Mouse (Mus musculus) forebrain, embryonic 11.5 days (tissue): ENCODE results near the gene Tnnt1. TPM values are rescaled to one million over a fixed set of nuclear protein-coding genes. Genes with fewer than 3 reads are reported as not detected.
"Not testable (repeated sequence)": the region's sequence is repeated elsewhere in the genome, so short reads cannot be mapped to it uniquely, and the experiment has no call there.

ENCODE experiments used
- ATAC-seq: fragments of 200-750 bp; cut with Nextera tagmentation; replicated peaks from 2 replicates; pipeline ENCODE4 v1.8.0; 2017; ENCODE audit warnings: moderate TSS enrichment; ENCODE audit not compliant: low FRiP score
- DNase-seq: peaks from one replicate; pipeline ENCODE4 v3.0.0-alpha.2; 2017; ENCODE audit warnings: low spot score
- H3K27ac ChIP-seq: fragments of 300-500 bp; sonication (generic); 2 replicates; pipeline ENCODE4 v1.5.1; 2014; ENCODE audit warnings: low read depth, low read length
- H3K27me3 ChIP-seq: fragments of 300-500 bp; sonication (generic); 2 replicates; pipeline ENCODE4 v1.6.1; 2014; ENCODE audit warnings: mild to moderate bottlenecking, low read length, mixed read lengths; ENCODE audit not compliant: control insufficient read depth, insufficient read depth
- H3K36me3 ChIP-seq: fragments of 300-500 bp; sonication (generic); 2 replicates; pipeline ENCODE4 v1.6.1; 2014; ENCODE audit warnings: mild to moderate bottlenecking, low read length, moderate library complexity, mixed read lengths; ENCODE audit not compliant: control insufficient read depth, insufficient read depth
- H3K4me1 ChIP-seq: fragments of 300-500 bp; sonication (generic); replicated peaks from 2 replicates; pipeline ENCODE4 v1.6.1; 2014; ENCODE audit warnings: low read length, mixed read lengths; ENCODE audit not compliant: control insufficient read depth, insufficient read depth
- H3K4me2 ChIP-seq: fragments of 300-500 bp; sonication (generic); 2 replicates; pipeline ENCODE4 v1.6.1; 2014; ENCODE audit warnings: low read depth, mild to moderate bottlenecking, low read length, moderate library complexity, mixed read lengths; ENCODE audit not compliant: severe bottlenecking
- H3K4me3 ChIP-seq: fragments of 300-500 bp; sonication (generic); 2 replicates; pipeline ENCODE4 v1.5.1; 2014; ENCODE audit warnings: low read depth, low read length
- H3K9ac ChIP-seq: fragments of 300-500 bp; sonication (generic); 2 replicates; pipeline ENCODE4 v1.6.1; 2014; ENCODE audit warnings: low read length
- H3K9me3 ChIP-seq: fragments of 300-500 bp; sonication (generic); 2 replicates; pipeline ENCODE4 v1.6.1; 2016; ENCODE audit warnings: low read length, mixed read lengths; ENCODE audit not compliant: control insufficient read depth
- WGBS: fragments of 180-500 bp; shearing (Covaris S2); extraction: QIAGEN DNeasy Blood & Tissue Kit; methylation state at CpG from one replicate; pipeline ENCODE4 v1.1.7; 2014; 5-methylcytosine and 5-hydroxymethylcytosine counted together
- polyA plus RNA-seq: library from polyadenylated mRNA; unstranded; fragments of >200 nt; fragmentation: Nextera tagmentation; extraction: Ambion mirVana; gene quantifications from 2 replicates; pipeline ENCODE4 v1.2.1, GENCODE M21; 2014

The Tnnt1 gene
- polyA plus RNA-seq, 1 experiment from 2014 or later = 4.2 TPM

GRCm38 (mm10) chr7:4524212-4524922, 8.2 kb upstream of the Tnnt1 start, which contains the start of gene Tnni3:
Gene Tnni3 (minus strand): TSS chr7:4524229.
- not testable (repeated sequence) for ATAC-seq, H3K27me3 ChIP-seq, H3K4me3 ChIP-seq, H3K27ac ChIP-seq, H3K4me2 ChIP-seq, H3K9me3 ChIP-seq, H3K9ac ChIP-seq, H3K36me3 ChIP-seq, H3K4me1 ChIP-seq
- peak; percentile 73 for DNase-seq
- WGBS = 75% methylated on average over 15 of the region's 15 CpGs

DNA sequence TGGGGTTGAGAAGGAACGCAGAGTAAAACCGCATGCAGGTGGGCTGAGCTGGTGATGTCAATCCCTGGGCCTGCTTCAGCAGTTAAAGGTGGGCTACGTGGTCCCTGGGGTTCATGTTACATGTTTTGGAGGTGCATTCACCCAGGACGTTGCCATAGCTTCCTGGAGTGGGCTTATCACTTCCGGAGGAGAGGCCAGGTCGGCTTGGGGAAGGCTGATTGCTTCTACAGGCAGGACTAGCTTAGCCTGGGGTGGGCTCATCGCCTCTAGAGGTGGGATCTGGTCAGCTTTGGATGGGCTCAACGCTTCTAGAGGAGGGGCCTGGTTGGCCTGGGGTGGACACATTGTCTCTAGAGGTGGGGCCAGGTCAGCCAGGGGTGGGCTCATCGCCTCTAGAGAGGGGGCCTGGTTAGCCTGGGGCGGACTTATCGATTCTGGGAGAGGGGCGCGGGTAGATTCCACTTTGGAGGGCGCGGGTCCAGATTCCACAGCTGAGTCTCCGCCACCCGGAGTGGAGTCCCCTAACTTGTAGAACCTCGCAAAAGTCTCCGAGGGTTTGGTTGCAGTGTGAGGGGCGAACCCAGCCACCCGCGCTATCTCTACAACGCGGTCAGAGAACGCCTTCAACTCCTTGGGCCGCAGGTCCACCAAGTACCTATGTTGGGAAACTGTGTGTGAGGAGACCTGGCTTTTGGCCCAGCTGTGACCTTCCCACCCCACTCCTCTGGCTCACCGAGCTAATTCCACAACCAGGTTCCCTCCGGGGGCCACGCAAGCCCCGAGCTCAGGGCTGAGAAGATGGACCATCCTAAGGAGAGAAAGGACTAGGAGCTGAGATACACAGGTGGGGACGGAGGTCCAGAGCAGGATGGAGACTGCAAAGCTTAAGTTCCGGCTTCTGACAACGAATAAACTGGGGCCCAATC, 7.3 kb upstream of the Tnnt1 start:
- 91% methylated on average over 33 of the region's 33 CpGs for WGBS
- Histone ChIP-seq H3K9ac (no peak overlapping the region), H3K27me3 (peaks cover 9% of the 10 kb centered on the region; the same call in 1 of the 2 replicates), H3K9me3 (no peaks in the 10 kb centered on the region), H3K4me2 (no peak overlapping the region), H3K4me3 (no peak overlapping the region), H3K27ac (no peak overlapping the region), H3K36me3 (no peaks in the 10 kb centered on the region), H3K4me1 (peaks cover 7% of the 10 kb centered on the region)
- ATAC-seq (no peak), DNase-seq (no peak)

DNA sequence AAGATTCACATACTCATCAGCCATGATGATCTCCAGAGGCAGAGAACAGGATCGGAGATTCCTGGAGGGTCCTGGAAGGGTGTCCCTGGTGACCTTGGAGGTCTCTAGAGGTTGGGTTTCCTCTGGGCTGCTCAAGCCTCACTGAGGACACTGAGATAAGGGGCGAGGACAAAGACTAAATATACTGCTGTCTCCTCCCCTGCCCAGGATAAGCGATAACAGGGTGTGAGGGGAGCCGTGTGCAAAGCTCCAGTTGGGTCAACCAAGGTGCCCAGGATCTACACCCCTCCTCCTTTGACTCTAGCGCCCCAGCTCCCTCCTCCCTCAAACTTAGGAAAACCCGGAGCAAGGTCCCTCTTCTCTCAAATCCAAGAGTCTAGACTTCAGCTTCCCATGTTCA, 6.1 kb upstream of the Tnnt1 start:
- no peak for ATAC-seq
- H3K36me3 ChIP-seq = no peaks in the 10 kb centered on the region
- peaks cover 6% of the 10 kb centered on the region; the same call in 1 of the 2 replicates for H3K27me3 ChIP-seq
- H3K4me3 ChIP-seq = no peak overlapping the region
- H3K4me1 ChIP-seq = peaks cover 5% of the 10 kb centered on the region
- H3K9me3 ChIP-seq = no peaks in the 10 kb centered on the region
- H3K9ac ChIP-seq = no peak overlapping the region
- H3K4me2 ChIP-seq = no peak overlapping the region
- no peak for DNase-seq
- no peak overlapping the region for H3K27ac ChIP-seq
- 93% methylated on average over 6 of the region's 6 CpGs for WGBS

GRCm38 (mm10) chr7:4521231-4522003, 5.2 kb upstream of the Tnnt1 start:
- Histone ChIP-seq H3K27ac (no peak overlapping the region), H3K36me3 (no peaks in the 10 kb centered on the region), H3K9ac (no peak overlapping the region), H3K4me2 (peak overlapping the region; percentile 43), H3K4me3 (peak overlapping the region; percentile 7), H3K9me3 (no peaks in the 10 kb centered on the region), H3K27me3 (peaks cover 4% of the 10 kb centered on the region; the same call in 1 of the 2 replicates), H3K4me1 (peaks cover 3% of the 10 kb centered on the region; the same call in 1 of the 2 replicates)
- DNase-seq = no peak
- ATAC-seq = no peak
- 34% methylated on average over 32 of the region's 32 CpGs for WGBS

- Histone ChIP-seq H3K4me3 (no peak overlapping the region), H3K4me2 (no peak overlapping the region), H3K27ac (no peak overlapping the region), H3K27me3 (peaks cover 4% of the 10 kb centered on the region; the same call in 1 of the 2 replicates), H3K36me3 (no peaks in the 10 kb centered on the region), H3K4me1 (peaks cover 7% of the 10 kb centered on the region), H3K9ac (no peak overlapping the region), H3K9me3 (no peaks in the 10 kb centered on the region)
- DNase-seq (no peak), ATAC-seq (no peak)
- 92% methylated on average over 1 of the region's 1 CpGs for whole genome bisulfite sequencing
Observed at GRCm38 (mm10) chr7:4518487-4518886, 2.3 kb upstream of the Tnnt1 start.

DNA sequence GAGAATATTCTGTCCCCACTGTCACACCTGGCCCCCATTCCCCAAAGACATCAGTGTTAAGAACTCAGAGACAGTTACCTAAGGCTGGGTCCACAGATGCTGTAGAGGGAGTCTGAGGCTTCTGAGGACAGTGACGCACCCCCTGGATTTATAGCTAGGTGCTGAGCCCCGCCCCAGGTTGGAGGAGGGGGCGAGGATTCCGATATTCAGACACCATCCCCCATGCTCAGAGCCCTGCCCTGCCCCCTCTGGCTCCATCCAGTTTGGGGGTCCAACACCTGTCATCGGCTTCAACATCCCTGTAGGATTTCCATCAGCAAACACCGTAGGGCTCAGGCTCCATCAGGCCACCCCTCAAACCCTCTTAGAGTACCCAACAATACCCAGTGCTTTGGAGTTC, 329 bp downstream of the Tnnt1 start:
- Histone ChIP-seq H3K4me1 (peaks cover 7% of the 10 kb centered on the region), H3K27ac (no peak overlapping the region), H3K9ac (no peak overlapping the region), H3K27me3 (no peaks in the 10 kb centered on the region), H3K9me3 (no peaks in the 10 kb centered on the region), H3K36me3 (no peaks in the 10 kb centered on the region), H3K4me2 (no peak overlapping the region), H3K4me3 (no peak overlapping the region)
- WGBS = 49% methylated on average over 6 of the region's 6 CpGs
- DNase-seq (no peak), ATAC-seq (no peak)

- H3K4me3 ChIP-seq = no peak overlapping the region
- ATAC-seq (no peak), DNase-seq (no peak)
- 53% methylated on average over 6 of the region's 6 CpGs for WGBS
- H3K27me3 ChIP-seq = no peaks in the 10 kb centered on the region
- H3K36me3 ChIP-seq = no peaks in the 10 kb centered on the region
- no peak overlapping the region for H3K4me2 ChIP-seq
- peaks cover 7% of the 10 kb centered on the region for H3K4me1 ChIP-seq
- no peak overlapping the region for H3K27ac ChIP-seq
- 0 out of 2 replicates have a peak overlapping the region, but pooled peaks have one; percentile 24 for H3K9ac ChIP-seq
- H3K9me3 ChIP-seq = no peaks in the 10 kb centered on the region
Observed at GRCm38 (mm10) chr7:4513829-4514712, 2.1 kb downstream of the Tnnt1 start.
